Mouse (Mus musculus) liver, embryonic 14.5 days (tissue): ENCODE results near the gene Ttc30a2.

ENCODE experiments used
- CTCF ChIP-seq: IDR thresholded peaks from 2 replicates; pipeline ENCODE4 v1.5.1; 2016; ENCODE audit warnings: antibody characterized with exemption, low read depth, control low read depth
- EP300 ChIP-seq: IDR thresholded peaks from 2 replicates; pipeline ENCODE4 v1.6.1; 2016; ENCODE audit warnings: antibody characterized with exemption, low read depth

DNA sequence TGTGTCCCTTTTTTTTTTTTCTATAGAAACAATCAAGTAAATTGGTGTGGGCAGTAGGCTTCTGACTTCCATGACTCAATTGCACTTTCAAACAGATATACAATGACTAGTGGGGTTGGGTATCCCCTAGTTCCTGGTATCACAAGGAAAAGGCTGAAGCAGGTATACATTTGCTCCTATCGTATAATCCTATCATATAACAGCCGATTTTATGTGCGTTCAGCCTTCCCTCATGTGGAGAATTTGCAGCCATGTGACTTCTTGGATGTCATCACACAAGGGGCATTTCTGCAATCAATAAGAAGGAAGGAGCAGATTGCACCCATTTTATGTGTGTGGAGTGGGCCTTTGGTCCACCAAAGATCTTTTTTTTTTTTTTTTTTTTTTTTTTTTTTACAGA lies 5.1 kb upstream of the Ttc30a2 start:
- TF ChIP-seq EP300: no peak
- TF ChIP-seq CTCF: no peak
